Mouse (Mus musculus): Measurements from ENCODE around the gene Uba7. TPM values are rescaled to one million over a fixed set of nuclear protein-coding genes. Genes with fewer than 3 reads are reported as not detected.
A peak's percentile ranks its signal among the peaks of the same experiment; 100 is the strongest.

Uba7 gene
- 114 and 158 TPM in 2 replicates for polyA plus RNA-seq (2012; rRNA removed)

GRCm38 (mm10) chr9:107975399-107976386 lies at the start of gene Uba7:
Gene Uba7, plus strand, starts transcription at chr9:107975505.
- WGBS, result 54% methylated on average over 12 of the region's 12 CpGs
- peak; percentile 83 for DNase-seq (ENCODE audit: low read depth, low spot score)

GRCm38 (mm10) chr9:107926920-107927420 lies 48.3 kb upstream of the Uba7 start:
- 38% methylated on average over 9 of the region's 9 CpGs for WGBS
- DNase-seq (ENCODE audit: low read depth, low spot score), result no peak

GRCm38 (mm10) chr9:107927749-107928148 lies 47.6 kb upstream of the Uba7 start:
- 81% methylated on average over 5 of the region's 5 CpGs for WGBS
- no peak for DNase-seq (ENCODE audit: low read depth, low spot score)

- no peak for DNase-seq (ENCODE audit: low read depth, low spot score)
- 81% methylated on average over 3 of the region's 3 CpGs for WGBS
Observed at GRCm38 (mm10) chr9:107928169-107928568, 47.1 kb upstream of the Uba7 start, which contains the start of gene Actl11. Gene Actl11, plus strand, starts transcription at chr9:107928469.

- no peak for DNase-seq (ENCODE audit: low read depth, low spot score)
- WGBS, result 61% methylated on average over 4 of the region's 4 CpGs
Observed at GRCm38 (mm10) chr9:107932221-107932620, 43.1 kb upstream of the Uba7 start.

- no peak for DNase-seq (ENCODE audit: low read depth, low spot score)
- 85% methylated on average over 11 of the region's 11 CpGs for WGBS
Observed at GRCm38 (mm10) chr9:107934146-107934545, 41.2 kb upstream of the Uba7 start.

GRCm38 (mm10) chr9:107935374-107935773 lies 39.9 kb upstream of the Uba7 start, which contains the start of gene Camkv:
Gene Camkv, plus strand, starts transcription at chr9:107935674.
- no peak for DNase-seq (ENCODE audit: low read depth, low spot score)
- 30% methylated on average over 3 of the region's 3 CpGs for WGBS

- 2% methylated on average over 41 of the region's 41 CpGs for WGBS
- DNase-seq (ENCODE audit: low read depth, low spot score), result no peak
Observed at GRCm38 (mm10) chr9:107935790-107936214, 39.5 kb upstream of the Uba7 start.

- 15% methylated on average over 29 of the region's 29 CpGs for WGBS
Observed at GRCm38 (mm10) chr9:107936215-107936822, 39.0 kb upstream of the Uba7 start.

GRCm38 (mm10) chr9:107936831-107937230 lies 38.5 kb upstream of the Uba7 start:
- WGBS, result 60% methylated on average over 3 of the region's 3 CpGs
- DNase-seq (ENCODE audit: low read depth, low spot score), result no peak

More at GRCm38 (mm10) chr9:107936215-107936822, 39.0 kb upstream of the Uba7 start:
- no peak for DNase-seq (ENCODE audit: low read depth, low spot score)

- WGBS, result 80% methylated on average over 31 of the region's 31 CpGs
- no peak for DNase-seq (ENCODE audit: low read depth, low spot score)
Observed at GRCm38 (mm10) chr9:107947241-107948194, 27.8 kb upstream of the Uba7 start.

GRCm38 (mm10) chr9:107949184-107949921 lies 26.0 kb upstream of the Uba7 start:
- WGBS, result 74% methylated on average over 13 of the region's 13 CpGs
- DNase-seq (ENCODE audit: low read depth, low spot score), result no peak

- 88% methylated on average over 10 of the region's 10 CpGs for WGBS
Observed at GRCm38 (mm10) chr9:107949922-107950235, 25.4 kb upstream of the Uba7 start, which contains the start of gene Traip. Gene Traip, plus strand, starts transcription at chr9:107950136.

GRCm38 (mm10) chr9:107950460-107951355 lies 24.6 kb upstream of the Uba7 start:
- peak; percentile 66 for DNase-seq (ENCODE audit: low read depth, low spot score)
- 12% methylated on average over 45 of the region's 45 CpGs for WGBS

More at GRCm38 (mm10) chr9:107949922-107950235, 25.4 kb upstream of the Uba7 start, which contains the start of gene Traip:
- no peak for DNase-seq (ENCODE audit: low read depth, low spot score)

GRCm38 (mm10) chr9:107955613-107956289 lies 19.6 kb upstream of the Uba7 start:
- DNase-seq (ENCODE audit: low read depth, low spot score), result no peak
- WGBS, result 70% methylated on average over 6 of the region's 6 CpGs

- DNase-seq (ENCODE audit: low read depth, low spot score), result no peak
- 65% methylated on average over 6 of the region's 6 CpGs for WGBS
Observed at GRCm38 (mm10) chr9:107957141-107957540, 18.2 kb upstream of the Uba7 start.

GRCm38 (mm10) chr9:107959896-107960295 lies 15.4 kb upstream of the Uba7 start:
- DNase-seq (ENCODE audit: low read depth, low spot score), result no peak
- WGBS, result 75% methylated on average over 6 of the region's 6 CpGs
